Mouse (Mus musculus): ENCODE measurements at regions not wholly inside any gene's neighbourhood (a gene's known extent, or its start where the extent isn't known, plus 50 kb on each side); places are given as distances from the start of the nearest gene placed in this dataset.

- TF ChIP-seq CTCF (IDR thresholded peaks at IDR 0.05; ENCODE audit: low read depth) (no peak), EP300 (IDR thresholded peaks at IDR 0.05; ENCODE audit: low read depth) (no peak)
These were observed 99.6 kb upstream of the Map4k3 start for GRCm38 (mm10) chr17:80827896-80828295.
